Mouse (Mus musculus) thymus, postnatal 0 days (tissue): ENCODE measurements at regions not wholly inside any gene's neighbourhood (a gene's known extent, or its start where the extent isn't known, plus 50 kb on each side); places are given as distances from the start of the nearest gene placed in this dataset.

Source experiments
- DNase-seq: peaks from one replicate; pipeline ENCODE4 v3.0.0-alpha.2; 2015; ENCODE audit warnings: low spot score

- DNase-seq = peak; percentile 73
Observed at GRCm38 (mm10) chr5:115790436-115790835, 54.6 kb upstream of the Cit start.
